ENCODE assay signal across 9 mouse cellular contexts in genomic region chr8:48309191-48309987, GRCm38 (mm10).
DNase-seq lines count a peak whose midpoint lies in the region; ATAC-seq lines count a peak whose summit lies in the region.
"Had no signal": no experiment of that assay in that cellular context is flagged by ENCODE, and none has a peak within 500 bp of the region (broad histone marks: within the 10 kb centered on the region; RNA-seq: fewer than 3 reads in every experiment).

No protein-coding gene starts in this region.

- H3K9ac ChIP-seq in midbrain, embryonic 11.5 days (ENCODE audit: low read length): no peak overlapping the region

- H3K9me3 ChIP-seq in midbrain, embryonic 11.5 days (ENCODE audit: control insufficient read depth, low read length): no peaks in the 10 kb centered on the region

- intact Hi-C loops in heart, postnatal 14 days (cut with DNase I): no loop called here

- WGBS in midbrain, embryonic 11.5 days: 51% methylated on average over 16 of the region's 16 CpGs

- no peak overlapping the region for H3K4me3 ChIP-seq in midbrain, embryonic 11.5 days (ENCODE audit: low read depth, low read length)
- H3K4me3 ChIP-seq: heart, adult 2 months had no signal

- no peaks in the 10 kb centered on the region for H3K27me3 ChIP-seq in midbrain, embryonic 11.5 days (ENCODE audit: control insufficient read depth, insufficient read depth, low read length)

- H3K4me1 ChIP-seq in midbrain, embryonic 11.5 days (ENCODE audit: control insufficient read depth, insufficient read depth, low read length): peaks cover 26% of the 10 kb centered on the region

- DNase-seq in NIH3T3 (ENCODE audit: low read depth): peak; percentile 51
- peak; percentile 71 for DNase-seq in embryo, embryonic 10.5 days (ENCODE audit: low spot score)
- DNase-seq in heart, postnatal 14 days: peak; percentile 4 to 18
- DNase-seq in midbrain, embryonic 11.5 days (ENCODE audit: low spot score, missing footprints): peak; percentile 89
- no peak for DNase-seq in layer of hippocampus, postnatal 10 days (ENCODE audit: low spot score in 2 of 2)
- DNase-seq in testis, postnatal 10 days (ENCODE audit: low spot score): no peak
- DNase-seq in thymus, postnatal 25 days: no peak
- no peak for DNase-seq in left cerebral cortex, adult 11 months (ENCODE audit: low spot score)

- peak overlapping the region; percentile 57 for H3K27ac ChIP-seq in midbrain, embryonic 11.5 days (ENCODE audit: low read depth, low read length)
- H3K27ac ChIP-seq: heart, adult 2 months had no signal

- H3K36me3 ChIP-seq in midbrain, embryonic 11.5 days (ENCODE audit: control insufficient read depth, insufficient read depth, low read length): peaks cover 5% of the 10 kb centered on the region; the same call in 1 of the 2 replicates

- peak; percentile 72 for ATAC-seq in midbrain, embryonic 11.5 days (ENCODE audit: low FRiP score)

- H3K4me2 ChIP-seq in midbrain, embryonic 11.5 days: no peak overlapping the region

Comparison
In these comparisons a context has a peak if more than half of its experiments do, and no peak if none do; other contexts are left out.
1. DNase-seq: peak in NIH3T3 (single experiment), embryo, embryonic 10.5 days (single experiment), heart, postnatal 14 days (2 of 2) and midbrain, embryonic 11.5 days (single experiment); none in layer of hippocampus, postnatal 10 days (0 of 2), testis, postnatal 10 days (single experiment), thymus, postnatal 25 days (single experiment) and left cerebral cortex, adult 11 months (single experiment).